Mouse (Mus musculus): Measurements from ENCODE around the gene Snx7. TPM values are rescaled to one million over a fixed set of nuclear protein-coding genes. Genes with fewer than 3 reads are reported as not detected.

Snx7 gene
- total RNA-seq, 2 experiments from 2014 or later, result 1.8 to 2.6 TPM

DNA sequence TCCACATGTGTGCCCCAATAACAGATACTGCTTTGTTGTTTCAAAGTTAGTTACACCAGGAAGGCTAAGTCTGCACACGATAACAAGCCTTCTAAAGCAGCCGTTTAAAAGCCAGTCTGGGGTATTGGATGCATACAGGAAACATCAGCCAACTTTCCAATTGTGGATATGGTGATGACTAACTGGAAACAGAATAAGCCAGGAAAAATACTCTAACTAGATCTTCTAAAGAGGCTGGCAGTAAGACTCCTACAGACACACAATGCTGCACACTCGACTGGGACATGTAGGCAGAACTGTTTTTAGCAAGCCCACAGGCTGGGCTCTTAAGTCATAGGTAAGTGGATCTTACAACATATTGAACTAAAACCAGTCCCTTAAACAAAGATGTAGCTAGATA is 15.0 kb downstream of the Snx7 start:
- no peak overlapping the region for H3K4me3 ChIP-seq
- no peak overlapping the region for H3K27ac ChIP-seq
- intact Hi-C loops (cut with DNase I), result no loop called here
- no peak for DNase-seq
- TF ChIP-seq CTCF (IDR thresholded peaks at IDR 0.05), result no peak

DNA sequence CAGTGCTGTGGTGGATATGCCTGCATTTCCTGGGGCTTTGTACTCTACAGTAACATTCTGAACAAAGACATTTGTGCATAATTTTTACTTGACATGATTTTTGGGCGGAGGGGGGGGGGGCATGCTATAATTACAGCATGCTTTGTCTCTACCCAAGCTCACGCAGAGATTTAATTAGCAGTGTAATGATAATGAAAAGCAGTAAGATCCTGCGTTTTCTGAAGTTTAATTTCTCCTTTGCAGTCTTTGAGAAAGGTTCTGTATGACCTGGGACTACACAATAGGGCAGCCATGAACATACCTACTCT is 16.7 kb downstream of the Snx7 start:
- Histone ChIP-seq H3K4me3 (no peak overlapping the region), H3K27ac (no peak overlapping the region)
- intact Hi-C loops (cut with DNase I), result no loop called here
- no peak for DNase-seq
- no peak for TF ChIP-seq CTCF (IDR thresholded peaks at IDR 0.05)

DNA sequence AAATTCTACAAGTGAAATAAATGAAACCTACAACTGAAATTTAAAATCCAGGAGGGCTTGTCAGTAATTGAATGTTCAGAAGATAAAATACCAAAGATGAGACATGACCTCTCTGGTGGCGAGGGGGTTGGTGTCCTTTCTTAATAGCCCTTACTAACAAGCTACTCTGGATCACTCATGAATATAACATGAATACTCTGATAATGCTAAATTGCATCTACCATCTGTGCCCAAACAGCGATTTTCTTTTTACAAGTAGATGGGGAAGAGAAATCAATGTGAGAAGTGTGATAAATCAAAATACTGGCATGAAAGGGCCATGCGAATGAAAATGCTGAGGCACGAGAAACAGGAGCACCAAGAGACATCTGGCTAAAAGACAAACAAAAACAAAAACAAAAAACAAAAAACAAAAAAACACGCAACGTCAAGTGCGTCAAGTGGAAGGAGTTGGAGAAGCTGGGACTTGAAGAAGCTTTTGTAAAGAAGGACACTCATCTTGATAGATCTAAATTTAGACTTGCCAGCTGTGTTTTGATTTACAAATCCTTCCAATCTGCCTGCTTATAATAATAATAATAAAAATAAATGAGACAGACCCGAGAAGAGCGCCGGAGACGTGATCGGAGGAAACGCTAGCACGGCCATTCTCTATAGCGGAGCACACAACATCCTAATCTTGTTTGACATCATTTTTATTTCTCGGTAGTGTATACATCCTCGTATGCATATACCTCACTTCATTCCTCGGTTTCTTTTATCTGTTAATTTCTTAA is 17.3 kb downstream of the Snx7 start:
- intact Hi-C loops (cut with DNase I), result no loop called here
- DNase-seq, result no peak
- no peak for TF ChIP-seq CTCF (IDR thresholded peaks at IDR 0.05)
- H3K4me3 ChIP-seq, result no peak overlapping the region
- H3K27ac ChIP-seq, result no peak overlapping the region

DNA sequence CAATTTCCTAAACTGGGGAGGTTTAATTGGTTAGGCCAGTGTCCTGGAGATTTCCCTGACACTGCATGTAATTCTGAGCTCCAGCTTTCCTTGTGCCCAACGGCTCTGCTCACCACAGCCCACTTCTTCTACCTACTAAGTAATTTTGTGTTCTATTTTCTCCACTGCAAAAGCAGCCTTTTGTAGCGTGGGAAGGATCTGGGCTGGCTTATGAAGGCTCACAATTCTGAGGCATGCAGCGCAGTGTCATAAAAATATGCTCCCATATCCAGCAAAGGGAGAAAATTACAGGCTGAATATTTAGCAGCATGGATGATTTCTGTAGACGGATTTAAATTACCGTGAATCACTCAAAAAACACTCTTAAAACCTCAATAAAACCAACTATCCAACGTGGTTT is 19.9 kb downstream of the Snx7 start:
- no peak for TF ChIP-seq CTCF (IDR thresholded peaks at IDR 0.05)
- H3K27ac ChIP-seq, result no peak overlapping the region
- H3K4me3 ChIP-seq, result no peak overlapping the region
- intact Hi-C loops (cut with DNase I), result no loop called here
- no peak for DNase-seq

DNA sequence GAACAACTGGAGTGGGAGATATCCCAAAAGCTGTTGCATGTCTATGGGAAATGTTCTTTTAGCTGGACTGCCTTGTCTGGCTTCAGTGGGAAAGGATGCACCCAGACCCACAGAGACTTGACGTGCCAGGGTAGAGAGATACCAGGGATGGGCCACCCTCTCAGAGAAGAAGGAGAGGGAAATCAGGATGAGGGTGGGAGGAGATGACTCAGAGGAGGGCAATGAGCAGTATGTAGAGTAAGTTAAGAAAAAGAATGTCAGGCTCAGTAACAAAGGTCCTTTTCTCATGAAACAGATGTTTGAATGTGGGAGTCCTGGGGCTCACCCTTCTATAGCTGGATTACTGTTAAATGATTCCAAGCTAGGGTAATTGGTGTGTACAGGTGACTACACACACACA is 26.1 kb downstream of the Snx7 start:
- H3K4me3 ChIP-seq, result no peak overlapping the region
- TF ChIP-seq CTCF (IDR thresholded peaks at IDR 0.05), result no peak
- intact Hi-C loops (cut with DNase I), result no loop called here
- H3K27ac ChIP-seq, result no peak overlapping the region
- no peak for DNase-seq

DNA sequence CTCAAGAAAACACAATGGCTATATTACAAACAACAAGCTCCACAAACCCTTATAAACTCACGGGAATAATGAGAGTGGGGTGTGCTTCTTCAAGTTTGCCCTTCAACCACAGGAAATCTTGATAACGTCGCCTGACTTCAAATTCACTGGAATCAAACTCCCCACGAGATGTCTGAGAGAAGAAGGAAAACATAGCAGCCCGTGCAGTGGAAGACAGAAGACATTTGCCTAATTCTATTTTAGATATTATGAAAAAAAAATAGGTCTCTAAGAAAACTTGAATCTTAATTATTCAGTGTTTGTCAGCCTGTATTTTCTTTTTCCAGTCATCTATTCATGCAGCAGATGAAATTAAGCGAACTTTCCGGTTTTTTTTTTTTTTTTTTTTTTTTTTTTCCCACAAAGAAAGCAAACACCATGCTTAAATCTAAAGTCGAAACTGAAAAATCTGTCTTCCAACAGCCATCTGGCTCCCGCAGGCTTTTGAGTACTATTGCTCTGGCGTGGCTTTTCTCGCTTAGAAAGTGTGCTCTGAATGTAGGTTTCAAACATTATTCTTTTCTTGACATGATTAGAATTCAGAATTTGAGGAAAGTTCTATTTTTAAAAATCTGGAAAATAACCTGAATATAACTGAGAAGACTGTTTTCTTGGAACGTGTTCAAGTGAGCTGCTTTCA is 28.7 kb downstream of the Snx7 start:
- no peak for DNase-seq
- intact Hi-C loops (cut with DNase I), result no loop called here
- no peak for TF ChIP-seq CTCF (IDR thresholded peaks at IDR 0.05)
- Histone ChIP-seq H3K4me3 (peak overlapping the region; percentile 2), H3K27ac (no peak overlapping the region)

DNA sequence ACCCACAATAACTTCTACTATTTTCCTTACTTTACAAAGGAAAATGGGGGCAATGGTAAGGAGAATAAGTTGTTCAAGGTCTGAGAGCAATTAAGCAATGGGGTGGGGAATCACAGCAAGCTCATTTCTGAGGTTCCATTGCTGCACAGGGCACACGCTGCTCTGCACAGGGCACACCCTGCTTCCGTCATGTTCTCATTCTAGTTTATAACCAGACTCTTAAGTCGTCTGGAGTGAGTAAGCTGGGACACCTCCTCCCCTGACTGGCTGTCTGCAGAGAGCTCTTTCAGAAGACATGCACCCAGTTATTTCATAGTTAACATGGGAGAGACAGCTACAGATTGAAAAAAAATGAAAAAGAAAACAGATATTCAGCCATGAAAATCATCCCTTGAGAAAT is 30.7 kb downstream of the Snx7 start:
- Histone ChIP-seq H3K4me3 (no peak overlapping the region), H3K27ac (no peak overlapping the region)
- TF ChIP-seq CTCF (IDR thresholded peaks at IDR 0.05), result no peak
- intact Hi-C loops (cut with DNase I), result no loop called here
- DNase-seq, result no peak

DNA sequence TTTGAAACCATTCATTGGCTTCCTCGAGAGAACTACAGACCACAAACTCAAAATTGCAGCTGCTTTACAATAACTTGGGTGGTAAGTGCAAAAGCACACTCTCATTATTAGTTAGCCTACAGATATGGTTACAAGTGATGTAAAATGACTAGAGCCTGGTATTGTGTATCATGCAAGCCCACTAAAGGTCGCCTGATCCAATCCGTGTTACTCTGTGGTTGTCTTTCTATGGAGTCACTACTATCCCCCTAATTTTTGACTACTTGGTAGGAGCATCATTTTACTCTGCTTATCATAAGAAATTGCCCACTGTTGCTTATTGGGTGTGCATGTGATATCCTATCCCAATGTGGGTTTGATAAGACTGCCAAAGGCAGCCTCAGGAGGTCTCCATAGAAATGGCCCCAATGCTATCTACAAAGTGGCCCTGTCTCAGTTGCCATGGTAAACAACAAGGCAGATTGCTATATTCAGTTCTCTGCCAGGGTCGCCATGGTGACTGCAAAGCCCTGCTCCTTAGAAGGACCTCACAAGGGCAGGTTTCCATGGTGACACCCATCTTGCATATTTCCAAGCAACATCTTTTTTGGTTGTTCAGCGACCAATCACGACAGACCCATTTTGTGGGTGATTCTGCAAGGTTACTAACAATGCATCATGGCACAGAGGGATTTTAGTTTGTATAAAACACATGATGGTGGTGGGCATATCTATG is 42.1 kb downstream of the Snx7 start:
- no peak for DNase-seq
- intact Hi-C loops (cut with DNase I), result no loop called here

DNA sequence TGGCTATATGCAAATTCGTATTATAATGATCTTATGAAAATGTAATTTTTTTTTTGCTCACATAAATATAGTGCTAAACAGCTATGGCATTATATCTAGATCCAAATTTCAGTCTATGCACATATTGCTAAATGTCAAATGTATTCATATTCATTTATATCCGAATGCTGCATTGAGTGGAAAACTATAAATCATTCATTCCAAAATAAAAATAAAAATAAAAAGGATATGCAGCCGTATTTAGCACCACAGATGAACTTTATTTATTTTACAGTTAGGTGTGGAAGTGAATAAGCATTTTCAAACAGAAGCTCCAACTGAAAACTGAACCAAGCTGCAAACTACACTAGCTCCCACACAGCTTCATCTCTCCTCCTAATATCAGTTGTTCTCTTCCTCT is 45.5 kb downstream of the Snx7 start:
- H3K4me3 ChIP-seq, result no peak overlapping the region
- intact Hi-C loops (cut with DNase I), result no loop called here
- no peak for DNase-seq
- H3K27ac ChIP-seq, result no peak overlapping the region
- TF ChIP-seq CTCF (IDR thresholded peaks at IDR 0.05), result no peak

More for the DNA sequence above, 42.1 kb downstream of the Snx7 start:
- TF ChIP-seq CTCF (IDR thresholded peaks at IDR 0.05), result no peak
- H3K27ac ChIP-seq, result no peak overlapping the region
- no peak overlapping the region for H3K4me3 ChIP-seq

DNA sequence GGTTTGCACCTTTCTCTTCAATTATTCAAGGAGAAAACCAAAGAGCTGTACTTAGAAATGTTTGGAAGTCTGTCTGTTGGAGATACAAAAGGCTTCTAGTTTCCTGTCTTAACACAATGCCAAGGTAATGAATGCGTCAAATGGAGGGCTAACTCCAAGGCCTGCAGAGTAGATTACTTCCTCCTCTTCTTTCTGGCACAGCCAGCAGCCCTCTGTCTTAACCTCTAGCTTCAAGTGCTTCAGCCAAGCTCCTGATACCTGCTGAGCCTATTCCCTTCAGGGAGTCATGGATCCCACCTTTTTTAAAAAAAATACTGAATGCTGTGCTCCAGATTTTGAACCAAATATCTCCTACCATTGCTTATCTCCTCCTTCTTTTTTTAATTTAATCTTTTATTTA is 51.1 kb downstream of the Snx7 start:
- no peak for TF ChIP-seq CTCF (IDR thresholded peaks at IDR 0.05)
- no peak for DNase-seq
- Histone ChIP-seq H3K27ac (no peak overlapping the region), H3K4me3 (no peak overlapping the region)
- intact Hi-C loops (cut with DNase I), result no loop called here

DNA sequence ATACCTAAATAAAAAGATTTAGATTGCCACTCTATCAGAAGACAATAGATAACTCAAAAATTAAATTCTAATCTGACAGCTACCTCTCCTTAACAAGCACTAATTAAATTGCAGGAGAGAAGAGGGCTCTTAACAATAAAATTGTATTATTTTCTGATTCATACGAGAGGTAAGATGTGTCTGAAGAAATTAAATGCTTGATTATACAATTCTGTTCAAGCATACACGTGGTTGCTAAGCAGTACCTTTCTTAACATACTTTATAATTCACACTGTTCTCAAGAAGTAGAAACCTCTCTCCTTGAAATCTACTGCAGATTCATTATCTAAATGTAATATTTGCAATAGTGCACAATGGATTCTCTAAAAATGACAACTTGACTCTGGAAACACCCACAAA is 54.5 kb downstream of the Snx7 start:
- TF ChIP-seq CTCF (IDR thresholded peaks at IDR 0.05), result no peak
- H3K27ac ChIP-seq, result no peak overlapping the region
- no peak for DNase-seq
- no peak overlapping the region for H3K4me3 ChIP-seq
- intact Hi-C loops (cut with DNase I), result no loop called here

DNA sequence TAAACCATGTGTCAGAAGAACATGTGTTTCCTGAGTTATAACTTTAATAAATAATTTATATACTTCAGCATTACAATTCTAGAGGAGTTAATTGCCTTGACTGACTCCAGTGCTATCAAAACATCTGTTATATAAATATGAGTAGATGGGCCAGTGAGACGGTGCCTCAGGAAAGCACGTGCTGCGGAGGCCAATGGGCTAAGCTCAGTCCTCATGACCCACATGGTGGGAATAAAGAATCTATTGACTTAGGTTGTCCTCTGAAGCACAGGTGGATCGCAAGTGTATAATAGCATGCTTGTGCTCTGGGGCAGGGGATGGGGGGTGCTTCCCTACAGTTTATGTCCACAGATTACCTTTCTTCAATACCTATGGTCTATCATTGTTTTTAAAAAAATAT is 56.6 kb downstream of the Snx7 start:
- no peak for DNase-seq
- intact Hi-C loops (cut with DNase I), result no loop called here
- Histone ChIP-seq H3K27ac (no peak overlapping the region), H3K4me3 (no peak overlapping the region)
- no peak for TF ChIP-seq CTCF (IDR thresholded peaks at IDR 0.05)

DNA sequence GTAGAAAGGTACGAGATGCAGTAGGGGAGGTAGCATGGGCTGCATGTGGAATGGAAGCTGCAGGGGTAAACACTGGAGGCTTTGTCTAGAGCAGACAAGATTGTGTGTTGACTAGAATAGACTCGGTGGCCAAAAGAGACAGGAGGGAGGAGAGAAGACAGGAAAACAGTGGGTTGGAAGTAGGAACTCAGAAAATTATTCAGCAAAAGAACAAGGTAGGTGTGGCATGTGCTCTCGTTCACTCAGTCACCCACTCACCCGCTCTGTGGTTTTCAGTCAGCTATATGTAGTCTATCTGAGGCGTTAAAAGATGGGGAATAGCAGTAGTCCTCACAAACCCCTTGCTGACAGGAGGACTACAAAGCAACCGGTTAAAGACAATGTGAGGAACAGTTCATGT is 63.0 kb downstream of the Snx7 start:
- TF ChIP-seq CTCF (IDR thresholded peaks at IDR 0.05), result no peak
- Histone ChIP-seq H3K27ac (no peak overlapping the region), H3K4me3 (no peak overlapping the region)
- intact Hi-C loops (cut with DNase I), result no loop called here
- no peak for DNase-seq
